Mouse (Mus musculus): Measurements from ENCODE around the gene Sema6b. TPM values are rescaled to one million over a fixed set of nuclear protein-coding genes. Genes with fewer than 3 reads are reported as not detected.
"Not testable (repeated sequence)": the region's sequence is repeated elsewhere in the genome, so short reads cannot be mapped to it uniquely, and the experiment has no call there.

Gene Sema6b
- polyA plus RNA-seq, 2 experiments, result 3.8 to 10.5 TPM

DNA sequence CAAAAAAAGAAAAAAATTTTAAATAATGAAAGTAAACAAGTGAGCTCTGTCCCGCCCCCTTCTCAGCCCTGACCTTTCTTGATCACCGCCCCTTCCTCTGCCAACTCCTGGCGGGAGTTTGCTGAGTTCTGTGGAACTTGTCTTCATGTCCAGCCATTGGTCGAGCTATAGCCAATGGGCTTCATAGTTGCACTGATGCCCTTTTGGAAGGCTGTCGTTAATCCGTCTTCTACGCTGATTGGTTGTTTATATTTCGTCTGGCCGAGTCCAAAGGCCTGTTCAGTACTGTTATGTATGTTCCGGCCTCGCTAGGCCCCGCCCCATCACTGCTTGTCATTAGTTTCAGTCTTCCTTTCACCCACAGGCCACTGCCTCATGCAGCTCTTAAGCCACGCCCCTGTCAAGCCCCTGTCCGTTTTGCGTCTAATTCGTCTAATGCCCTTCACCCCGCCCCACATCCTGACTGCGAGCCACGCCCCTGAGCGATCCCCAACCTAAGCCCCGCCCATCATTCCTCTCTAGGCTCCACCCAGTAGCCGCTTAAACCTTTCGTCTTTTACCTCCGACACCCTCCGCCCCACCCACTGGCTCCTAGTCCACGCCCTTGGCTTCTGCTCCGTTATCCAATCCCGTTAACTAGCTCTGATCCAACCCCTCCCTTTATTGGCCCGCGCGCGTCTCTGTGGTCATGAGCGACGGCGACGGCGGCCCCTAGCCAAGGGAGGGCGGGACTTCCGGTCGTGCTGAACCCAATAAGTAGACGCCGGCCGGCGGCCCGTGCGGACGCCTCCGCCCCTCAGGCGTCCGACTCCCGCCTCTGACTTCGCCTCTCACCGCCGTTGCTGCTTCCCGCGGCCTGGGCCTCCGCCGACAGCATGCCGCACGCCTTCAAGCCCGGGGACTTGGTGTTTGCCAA lies 61.0 kb downstream of the Sema6b start, which contains the start of gene Hdgfl2:
Hdgfl2 (plus strand) TSS at position 755 of the 916 bp plus-strand sequence.
- peaks cover 26% of the 10 kb centered on the region for H3K4me1 ChIP-seq (ENCODE audit: control insufficient read depth, insufficient read depth, low read length)
- peak within 1 kb of the TSS; percentile 48; the same call in 1 of the 2 replicates for H3K27ac ChIP-seq (replicated peaks; ENCODE audit: low read depth, low read length)
- peak; percentile 75; the same call in 1 of the 2 replicates for TF ChIP-seq POLR2A (IDR thresholded peaks at IDR 0.05; ENCODE audit: borderline replicate concordance, extremely low read depth, insufficient read depth, insufficient read length)
- H3K4me3 ChIP-seq (replicated peaks; ENCODE audit: low read length), result peak within 1 kb of the TSS; percentile 92
- peak within 1 kb of the TSS; percentile 85 for H3K4me2 ChIP-seq (replicated peaks; ENCODE audit: low read depth, low read length, severe bottlenecking)
- no peaks in the 10 kb centered on the region for H3K9me3 ChIP-seq (ENCODE audit: control insufficient read depth, low read length)
- peak within 1 kb of the TSS; percentile 74 for H3K9ac ChIP-seq (ENCODE audit: low read depth, low read length, severe bottlenecking)
- no peaks in the 10 kb centered on the region for H3K27me3 ChIP-seq (ENCODE audit: control insufficient read depth, insufficient read depth, low read length)
- peak; percentile 100 for DNase-seq (ENCODE audit: low spot score)
- H3K36me3 ChIP-seq (ENCODE audit: control insufficient read depth, insufficient read depth, low read length), result peaks cover 22% of the 10 kb centered on the region
- peak; percentile 93 for ATAC-seq (ENCODE audit: low FRiP score, low read depth)
- under 1% methylated on average over 61 of the region's 61 CpGs for WGBS

DNA sequence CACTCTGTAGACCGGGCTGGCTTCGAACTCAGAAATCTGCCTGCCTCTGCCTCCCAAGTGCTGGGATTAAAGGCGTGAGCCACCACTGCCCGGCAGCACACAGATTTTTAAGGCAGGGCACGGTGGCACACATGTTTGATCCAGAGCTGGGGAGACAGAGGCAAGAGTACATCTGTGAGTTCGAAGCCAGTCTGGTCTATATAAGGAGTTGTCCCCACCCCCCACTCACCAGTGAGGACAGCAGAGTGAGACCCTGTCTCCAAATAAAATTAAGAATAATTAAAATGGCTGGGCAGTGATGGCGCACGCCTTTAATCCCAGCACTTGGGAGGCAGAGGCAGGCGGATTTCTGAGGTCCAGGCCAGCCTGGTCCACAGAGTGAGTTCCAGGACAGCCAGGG lies 61.8 kb downstream of the Sema6b start:
- Histone ChIP-seq H3K4me3 (replicated peaks; ENCODE audit: low read length) (peak overlapping the region; percentile 92), H3K36me3 (ENCODE audit: control insufficient read depth, insufficient read depth, low read length) (peaks cover 18% of the 10 kb centered on the region), H3K27ac (replicated peaks; ENCODE audit: low read depth, low read length) (0 out of 2 replicates have a peak overlapping the region, but pooled peaks have one; percentile 19), H3K4me1 (ENCODE audit: control insufficient read depth, insufficient read depth, low read length) (peaks cover 31% of the 10 kb centered on the region), H3K4me2 (replicated peaks; ENCODE audit: low read depth, low read length, severe bottlenecking) (peak overlapping the region; percentile 40; the same call in 1 of the 2 replicates)
- 71% methylated on average over 9 of the region's 9 CpGs for WGBS
- not testable (repeated sequence) for DNase-seq (ENCODE audit: low spot score); H3K9me3 ChIP-seq (ENCODE audit: control insufficient read depth, low read length); ATAC-seq (ENCODE audit: low FRiP score, low read depth); H3K27me3 ChIP-seq (ENCODE audit: control insufficient read depth, insufficient read depth, low read length); H3K9ac ChIP-seq (ENCODE audit: low read depth, low read length, severe bottlenecking)

DNA sequence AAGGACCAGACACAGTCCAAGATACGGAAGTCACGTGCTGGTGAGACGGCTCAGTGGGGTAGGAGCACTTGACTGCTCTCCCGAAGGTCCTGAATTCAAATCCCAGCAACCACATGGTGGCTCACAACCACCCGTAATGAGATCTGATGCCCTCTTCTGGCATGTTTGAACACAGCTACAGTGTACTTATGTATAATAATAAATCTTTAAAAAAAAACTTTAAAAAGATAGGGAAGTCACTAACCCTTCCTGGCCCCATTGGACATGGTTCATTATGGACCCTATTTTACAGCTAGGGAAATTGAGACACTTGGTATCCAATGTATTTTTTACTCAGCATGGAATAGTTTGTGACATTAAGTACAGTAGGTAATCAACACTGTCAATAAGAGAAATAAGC lies 62.6 kb downstream of the Sema6b start:
- H3K4me2 ChIP-seq (replicated peaks; ENCODE audit: low read depth, low read length, severe bottlenecking), result no peak overlapping the region
- DNase-seq (ENCODE audit: low spot score) (no peak), ATAC-seq (ENCODE audit: low FRiP score, low read depth) (no peak)
- H3K27ac ChIP-seq (replicated peaks; ENCODE audit: low read depth, low read length), result no peak overlapping the region
- peaks cover 17% of the 10 kb centered on the region for H3K36me3 ChIP-seq (ENCODE audit: control insufficient read depth, insufficient read depth, low read length)
- H3K9me3 ChIP-seq (ENCODE audit: control insufficient read depth, low read length), result no peaks in the 10 kb centered on the region
- peaks cover 31% of the 10 kb centered on the region for H3K4me1 ChIP-seq (ENCODE audit: control insufficient read depth, insufficient read depth, low read length)
- no peak for TF ChIP-seq POLR2A (IDR thresholded peaks at IDR 0.05; ENCODE audit: borderline replicate concordance, extremely low read depth, insufficient read depth, insufficient read length)
- no peaks in the 10 kb centered on the region for H3K27me3 ChIP-seq (ENCODE audit: control insufficient read depth, insufficient read depth, low read length)
- no peak overlapping the region for H3K4me3 ChIP-seq (replicated peaks; ENCODE audit: low read length)
- H3K9ac ChIP-seq (ENCODE audit: low read depth, low read length, severe bottlenecking), result no peak overlapping the region
- WGBS, result 91% methylated on average over 5 of the region's 5 CpGs

DNA sequence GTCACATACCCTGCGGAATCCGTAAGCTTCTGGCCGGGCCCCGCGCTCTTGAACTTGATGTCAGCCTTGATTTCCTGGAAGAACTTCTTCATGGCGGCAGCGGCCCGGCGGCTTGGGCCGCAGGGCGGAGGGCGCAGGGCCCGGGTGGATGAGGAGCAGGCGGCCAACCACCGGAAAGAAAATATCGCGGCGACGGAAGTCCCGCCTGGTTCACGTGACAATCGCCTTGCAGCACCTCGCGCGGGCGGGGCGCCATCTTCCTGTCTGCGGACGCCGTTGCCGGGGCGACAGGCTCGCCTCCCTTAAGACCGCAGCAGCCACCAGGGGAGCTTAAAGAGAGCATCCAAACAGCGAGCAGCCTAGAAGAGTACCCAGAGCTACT lies 65.3 kb downstream of the Sema6b start, which contains the start of gene Ubxn6:
Ubxn6 (minus strand) TSS at position 202 of the 382 bp plus-strand sequence.
- peak within 1 kb of the TSS; percentile 92 for H3K27ac ChIP-seq (replicated peaks; ENCODE audit: low read depth, low read length)
- no peaks in the 10 kb centered on the region for H3K9me3 ChIP-seq (ENCODE audit: control insufficient read depth, low read length)
- peak within 1 kb of the TSS; percentile 80 for H3K4me3 ChIP-seq (replicated peaks; ENCODE audit: low read length)
- peaks cover 12% of the 10 kb centered on the region; the same call in 1 of the 2 replicates for H3K4me1 ChIP-seq (ENCODE audit: control insufficient read depth, insufficient read depth, low read length)
- no peaks in the 10 kb centered on the region for H3K27me3 ChIP-seq (ENCODE audit: control insufficient read depth, insufficient read depth, low read length)
- peak; percentile 64; the same call in 1 of the 2 replicates for TF ChIP-seq POLR2A (IDR thresholded peaks at IDR 0.05; ENCODE audit: borderline replicate concordance, extremely low read depth, insufficient read depth, insufficient read length)
- DNase-seq (ENCODE audit: low spot score) (peak; percentile 97), ATAC-seq (ENCODE audit: low FRiP score, low read depth) (peak; percentile 17)
- WGBS, result 0% methylated on average over 35 of the region's 35 CpGs
- H3K9ac ChIP-seq (ENCODE audit: low read depth, low read length, severe bottlenecking), result peak within 1 kb of the TSS; percentile 78
- H3K36me3 ChIP-seq (ENCODE audit: control insufficient read depth, insufficient read depth, low read length), result peaks cover 34% of the 10 kb centered on the region
- peak within 1 kb of the TSS; percentile 66 for H3K4me2 ChIP-seq (replicated peaks; ENCODE audit: low read depth, low read length, severe bottlenecking)

DNA sequence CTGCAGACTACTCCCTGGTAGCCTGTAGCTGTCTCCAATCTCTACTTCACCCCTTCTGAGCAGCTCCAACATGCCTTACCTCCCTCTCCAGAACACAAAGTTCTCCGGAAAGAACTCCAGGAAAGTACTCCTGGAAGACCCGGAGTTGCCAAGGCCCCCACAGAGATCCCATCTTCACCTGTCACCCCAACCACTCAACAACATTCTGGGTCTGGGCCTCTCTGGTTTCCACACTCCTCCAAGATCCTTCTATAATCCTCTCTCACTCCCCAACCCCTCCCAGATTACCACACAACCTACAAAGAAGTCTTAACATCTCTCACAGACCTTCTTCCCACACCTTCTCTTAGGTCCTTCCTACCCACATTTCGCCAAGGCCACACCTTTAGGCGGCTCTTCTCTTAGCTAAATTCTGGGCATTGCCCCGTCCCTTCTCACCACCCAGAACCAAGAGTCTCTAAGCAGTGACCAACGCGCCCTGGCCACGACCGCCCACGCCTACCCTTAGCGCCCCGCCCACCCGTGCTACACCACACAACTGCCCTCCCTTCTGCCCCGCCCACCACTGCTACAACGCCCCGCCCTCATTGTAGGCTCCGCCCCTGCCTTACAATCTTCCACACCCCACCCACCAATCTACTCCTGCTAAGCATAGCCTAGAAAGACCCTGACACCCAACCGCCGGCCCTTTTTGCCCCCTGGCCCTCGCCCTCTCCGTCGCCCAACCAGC lies 65.9 kb downstream of the Sema6b start:
- Histone ChIP-seq H3K4me2 (replicated peaks; ENCODE audit: low read depth, low read length, severe bottlenecking) (peak overlapping the region; percentile 66), H3K27ac (replicated peaks; ENCODE audit: low read depth, low read length) (peak overlapping the region; percentile 92)

More for the DNA sequence above, 65.9 kb downstream of the Sema6b start:
- Histone ChIP-seq H3K9ac (ENCODE audit: low read depth, low read length, severe bottlenecking) (peak overlapping the region; percentile 78), H3K4me1 (ENCODE audit: control insufficient read depth, insufficient read depth, low read length) (peaks cover 12% of the 10 kb centered on the region; the same call in 1 of the 2 replicates), H3K36me3 (ENCODE audit: control insufficient read depth, insufficient read depth, low read length) (peaks cover 39% of the 10 kb centered on the region), H3K9me3 (ENCODE audit: control insufficient read depth, low read length) (no peaks in the 10 kb centered on the region), H3K4me3 (replicated peaks; ENCODE audit: low read length) (peak overlapping the region; percentile 80), H3K27me3 (ENCODE audit: control insufficient read depth, insufficient read depth, low read length) (no peaks in the 10 kb centered on the region)
- no peak for TF ChIP-seq POLR2A (IDR thresholded peaks at IDR 0.05; ENCODE audit: borderline replicate concordance, extremely low read depth, insufficient read depth, insufficient read length)
- DNase-seq (ENCODE audit: low spot score) (peak; percentile 84), ATAC-seq (ENCODE audit: low FRiP score, low read depth) (peak; percentile 28; the same call in 1 of the 2 replicates)
- 10% methylated on average over 22 of the region's 22 CpGs for WGBS

Small RNA genes within 50 kb of the gene (microRNA-seq; reads per million reads assigned to microRNA genes)
- not detected for gene Gm44397

Other genes with a start within 250 kb of the Sema6b start
- 5.3 and 7.6 TPM in 2 replicates for gene Zfp959, start 248.2 kb downstream of the Sema6b start, polyA plus RNA-seq (2012; rRNA removed)
- 11.1 and 12.1 TPM in 2 replicates for gene Zfp959, start 248.2 kb downstream of the Sema6b start, polyA plus RNA-seq (2014; fragmentation: Nextera tagmentation; extraction: Ambion mirVana)
- 1.9 and 3.5 TPM in 2 replicates for gene Zfp119b, start 190.8 kb downstream of the Sema6b start, polyA plus RNA-seq (2012; rRNA removed)
- 7.1 and 8.3 TPM in 2 replicates for gene Zfp119b, start 190.8 kb downstream of the Sema6b start, polyA plus RNA-seq (2014; fragmentation: Nextera tagmentation; extraction: Ambion mirVana)
- gene Ebi3, start 187.7 kb downstream of the Sema6b start, polyA plus RNA-seq (2012; rRNA removed), result 2.3 and 2.8 TPM in 2 replicates
- gene Ebi3, start 187.7 kb downstream of the Sema6b start, polyA plus RNA-seq (2014; fragmentation: Nextera tagmentation; extraction: Ambion mirVana), result 1.7 and 2.2 TPM in 2 replicates
- 9.3 and 13.3 TPM in 2 replicates for gene Yju2, start 181.2 kb downstream of the Sema6b start, polyA plus RNA-seq (2012; rRNA removed)
- gene Yju2, start 181.2 kb downstream of the Sema6b start, polyA plus RNA-seq (2014; fragmentation: Nextera tagmentation; extraction: Ambion mirVana), result 16.7 and 19.2 TPM in 2 replicates
- 58.0 and 77.5 TPM in 2 replicates for gene Shd, start 169.9 kb downstream of the Sema6b start, polyA plus RNA-seq (2012; rRNA removed)
- gene Shd, start 169.9 kb downstream of the Sema6b start, polyA plus RNA-seq (2014; fragmentation: Nextera tagmentation; extraction: Ambion mirVana), result 25.8 and 33.7 TPM in 2 replicates
- gene Fsd1, start 153.8 kb downstream of the Sema6b start, polyA plus RNA-seq (2012; rRNA removed), result 27.5 and 29.4 TPM in 2 replicates
- 14.2 and 18.7 TPM in 2 replicates for gene Fsd1, start 153.8 kb downstream of the Sema6b start, polyA plus RNA-seq (2014; fragmentation: Nextera tagmentation; extraction: Ambion mirVana)
- 14.7 TPM in 2 replicates for gene Stap2, start 134.8 kb downstream of the Sema6b start, polyA plus RNA-seq (2012; rRNA removed)
- gene Stap2, start 134.8 kb downstream of the Sema6b start, polyA plus RNA-seq (2014; fragmentation: Nextera tagmentation; extraction: Ambion mirVana), result 14.4 and 18.7 TPM in 2 replicates
- 118 and 148 TPM in 2 replicates for gene Mpnd, start 134.6 kb downstream of the Sema6b start, polyA plus RNA-seq (2012; rRNA removed)
- gene Mpnd, start 134.6 kb downstream of the Sema6b start, polyA plus RNA-seq (2014; fragmentation: Nextera tagmentation; extraction: Ambion mirVana), result 101 and 114 TPM in 2 replicates
- 176 and 194 TPM in 2 replicates for gene Sh3gl1, start 103.7 kb downstream of the Sema6b start, polyA plus RNA-seq (2012; rRNA removed)
- 166 and 178 TPM in 2 replicates for gene Sh3gl1, start 103.7 kb downstream of the Sema6b start, polyA plus RNA-seq (2014; fragmentation: Nextera tagmentation; extraction: Ambion mirVana)
- gene Chaf1a, start 99.9 kb downstream of the Sema6b start, polyA plus RNA-seq (2012; rRNA removed), result 22.8 and 25.1 TPM in 2 replicates
- 18.4 and 19.3 TPM in 2 replicates for gene Chaf1a, start 99.9 kb downstream of the Sema6b start, polyA plus RNA-seq (2014; fragmentation: Nextera tagmentation; extraction: Ambion mirVana)
- 61.9 and 82.9 TPM in 2 replicates for gene Ubxn6, start 65.3 kb downstream of the Sema6b start, polyA plus RNA-seq (2012; rRNA removed)
- 36.4 and 43.1 TPM in 2 replicates for gene Ubxn6, start 65.3 kb downstream of the Sema6b start, polyA plus RNA-seq (2014; fragmentation: Nextera tagmentation; extraction: Ambion mirVana)
- 82.3 and 118 TPM in 2 replicates for gene Hdgfl2, start 60.7 kb downstream of the Sema6b start, polyA plus RNA-seq (2012; rRNA removed)
- gene Hdgfl2, start 60.7 kb downstream of the Sema6b start, polyA plus RNA-seq (2014; fragmentation: Nextera tagmentation; extraction: Ambion mirVana), result 84.9 and 104 TPM in 2 replicates
- gene Plin4, start 30.5 kb downstream of the Sema6b start, polyA plus RNA-seq (2012; rRNA removed), result 0.04 and 0.09 TPM in 2 replicates
- 0.07 and 0.11 TPM in 2 replicates for gene Plin4, start 30.5 kb downstream of the Sema6b start, polyA plus RNA-seq (2014; fragmentation: Nextera tagmentation; extraction: Ambion mirVana)
- not detected in 2 replicates for gene Plin5, start 22.7 kb downstream of the Sema6b start, polyA plus RNA-seq (2012; rRNA removed)
- 0.10 and 0.17 TPM in 2 replicates for gene Plin5, start 22.7 kb downstream of the Sema6b start, polyA plus RNA-seq (2014; fragmentation: Nextera tagmentation; extraction: Ambion mirVana)
- 0.27 and 0.29 TPM in 2 replicates for gene Lrg1, start 18.3 kb downstream of the Sema6b start, polyA plus RNA-seq (2012; rRNA removed)
- gene Lrg1, start 18.3 kb downstream of the Sema6b start, polyA plus RNA-seq (2014; fragmentation: Nextera tagmentation; extraction: Ambion mirVana), result 0.43 and 0.51 TPM in 2 replicates
- gene Tnfaip8l1, start 22.1 kb upstream of the Sema6b start, polyA plus RNA-seq (2012; rRNA removed), result 9.3 and 10.3 TPM in 2 replicates
- gene Tnfaip8l1, start 22.1 kb upstream of the Sema6b start, polyA plus RNA-seq (2014; fragmentation: Nextera tagmentation; extraction: Ambion mirVana), result 11.6 and 11.7 TPM in 2 replicates
- gene Mydgf, start 43.6 kb upstream of the Sema6b start, polyA plus RNA-seq (2012; rRNA removed), result 83.2 and 93.7 TPM in 2 replicates
- 99.7 and 101 TPM in 2 replicates for gene Mydgf, start 43.6 kb upstream of the Sema6b start, polyA plus RNA-seq (2014; fragmentation: Nextera tagmentation; extraction: Ambion mirVana)
- gene Dpp9, start 78.6 kb upstream of the Sema6b start, polyA plus RNA-seq (2012; rRNA removed), result 54.3 and 69.6 TPM in 2 replicates
- gene Dpp9, start 78.6 kb upstream of the Sema6b start, polyA plus RNA-seq (2014; fragmentation: Nextera tagmentation; extraction: Ambion mirVana), result 33.9 and 37.7 TPM in 2 replicates
- 14.5 and 18.4 TPM in 2 replicates for gene Fem1a, start 116.5 kb upstream of the Sema6b start, polyA plus RNA-seq (2012; rRNA removed)
- gene Fem1a, start 116.5 kb upstream of the Sema6b start, polyA plus RNA-seq (2014; fragmentation: Nextera tagmentation; extraction: Ambion mirVana), result 16.0 and 17.4 TPM in 2 replicates
- gene Ticam1, start 136.4 kb upstream of the Sema6b start, polyA plus RNA-seq (2012; rRNA removed), result 12.5 and 16.5 TPM in 2 replicates
- gene Ticam1, start 136.4 kb upstream of the Sema6b start, polyA plus RNA-seq (2014; fragmentation: Nextera tagmentation; extraction: Ambion mirVana), result 8.2 and 8.7 TPM in 2 replicates
- gene Plin3, start 152.5 kb upstream of the Sema6b start, polyA plus RNA-seq (2012; rRNA removed), result 41.0 and 44.1 TPM in 2 replicates
- 90.1 and 90.3 TPM in 2 replicates for gene Plin3, start 152.5 kb upstream of the Sema6b start, polyA plus RNA-seq (2014; fragmentation: Nextera tagmentation; extraction: Ambion mirVana)
- not detected in 2 replicates for gene Arrdc5, start 159.9 kb upstream of the Sema6b start, polyA plus RNA-seq (2012; rRNA removed)
- not detected in 2 replicates for gene Arrdc5, start 159.9 kb upstream of the Sema6b start, polyA plus RNA-seq (2014; fragmentation: Nextera tagmentation; extraction: Ambion mirVana)
- 105 and 116 TPM in 2 replicates for gene Uhrf1, start 163.0 kb upstream of the Sema6b start, polyA plus RNA-seq (2012; rRNA removed)
- 89.0 and 93.9 TPM in 2 replicates for gene Uhrf1, start 163.0 kb upstream of the Sema6b start, polyA plus RNA-seq (2014; fragmentation: Nextera tagmentation; extraction: Ambion mirVana)
- 36.4 and 47.3 TPM in 2 replicates for gene Kdm4b, start 185.7 kb upstream of the Sema6b start, polyA plus RNA-seq (2012; rRNA removed)
- 36.0 and 37.0 TPM in 2 replicates for gene Kdm4b, start 185.7 kb upstream of the Sema6b start, polyA plus RNA-seq (2014; fragmentation: Nextera tagmentation; extraction: Ambion mirVana)